Mouse (Mus musculus): ENCODE results near the gene Defb42.

GRCm38 (mm10) chr14:63050769-63051168 is 4.0 kb downstream of the Defb42 start:
- TF ChIP-seq CTCF (IDR thresholded peaks at IDR 0.05; ENCODE audit: control insufficient read depth, insufficient read depth, low read length) (peak; percentile 87), POLR2A (IDR thresholded peaks at IDR 0.05; ENCODE audit: borderline replicate concordance, control insufficient read depth, low read depth, low read length) (no peak)
